Mouse (Mus musculus): ENCODE results near the gene Bhlha9.

The Bhlha9 gene

DNA sequence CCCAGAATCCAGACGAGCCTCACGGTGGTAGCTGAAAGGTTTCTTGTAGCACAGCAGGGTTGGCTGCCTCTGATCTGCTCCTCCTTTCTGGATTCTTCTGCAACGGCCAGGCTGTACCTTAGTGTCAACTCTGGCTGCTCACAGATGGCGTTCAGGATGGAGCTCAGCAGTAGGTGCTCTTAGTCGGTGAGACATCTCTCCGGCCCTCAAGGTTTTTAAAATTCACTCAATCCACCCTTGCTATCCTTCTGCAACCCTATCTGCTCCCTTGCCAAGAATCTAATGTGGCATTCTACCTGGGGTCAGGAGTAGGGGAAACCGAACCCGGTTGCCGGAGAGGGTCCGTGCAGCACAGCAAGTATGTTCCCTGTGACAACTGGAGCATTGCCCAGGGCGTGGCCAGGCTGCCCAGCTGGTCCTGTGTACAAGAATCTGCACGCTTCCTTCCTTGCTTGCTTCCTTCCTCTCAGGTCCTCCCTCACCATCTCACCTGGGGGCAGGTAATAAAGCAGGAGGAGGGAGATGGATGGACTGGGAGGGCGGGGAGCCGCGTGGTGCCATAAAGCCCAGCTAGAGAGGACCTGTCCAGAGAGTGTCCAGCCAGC lies at the start of gene Bhlha9:
Bhlha9 (plus strand) TSS at position 600 of the 605 bp plus-strand sequence.
- DNase-seq = no peak

DNA sequence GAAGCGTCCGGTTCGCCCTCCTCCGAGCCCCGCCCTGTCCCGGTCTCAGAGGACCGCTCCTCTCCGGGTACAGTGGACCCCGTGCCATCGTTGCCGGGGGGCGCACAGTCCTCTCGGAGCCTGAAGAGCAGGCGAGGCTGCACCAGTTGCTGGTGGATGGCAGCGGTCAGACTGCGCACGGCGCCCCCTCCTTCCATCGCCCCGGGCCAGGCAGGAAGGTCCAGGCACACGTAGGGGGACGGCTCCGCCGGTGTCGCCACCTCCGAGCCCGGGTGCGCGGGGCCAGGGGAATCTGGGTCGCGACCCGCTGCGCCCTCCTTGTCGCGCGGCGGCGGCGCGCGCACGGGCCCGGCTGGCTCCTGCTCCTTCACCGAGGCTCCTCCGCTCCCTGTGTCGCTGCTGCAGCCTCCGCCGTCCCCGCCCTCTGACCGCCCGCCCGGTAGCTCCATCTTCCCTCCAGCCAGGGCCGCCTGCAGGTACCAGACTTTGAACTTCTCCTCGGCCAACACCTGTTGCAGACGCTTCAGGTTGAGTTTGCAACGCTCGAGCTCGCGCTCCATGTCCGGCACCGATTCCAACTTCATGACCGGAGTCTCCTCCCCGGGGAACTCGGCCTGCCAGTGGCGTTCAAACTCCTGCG lies 49.6 kb upstream of the Bhlha9 start:
- DNase-seq = peak; percentile 13 to 22

DNA sequence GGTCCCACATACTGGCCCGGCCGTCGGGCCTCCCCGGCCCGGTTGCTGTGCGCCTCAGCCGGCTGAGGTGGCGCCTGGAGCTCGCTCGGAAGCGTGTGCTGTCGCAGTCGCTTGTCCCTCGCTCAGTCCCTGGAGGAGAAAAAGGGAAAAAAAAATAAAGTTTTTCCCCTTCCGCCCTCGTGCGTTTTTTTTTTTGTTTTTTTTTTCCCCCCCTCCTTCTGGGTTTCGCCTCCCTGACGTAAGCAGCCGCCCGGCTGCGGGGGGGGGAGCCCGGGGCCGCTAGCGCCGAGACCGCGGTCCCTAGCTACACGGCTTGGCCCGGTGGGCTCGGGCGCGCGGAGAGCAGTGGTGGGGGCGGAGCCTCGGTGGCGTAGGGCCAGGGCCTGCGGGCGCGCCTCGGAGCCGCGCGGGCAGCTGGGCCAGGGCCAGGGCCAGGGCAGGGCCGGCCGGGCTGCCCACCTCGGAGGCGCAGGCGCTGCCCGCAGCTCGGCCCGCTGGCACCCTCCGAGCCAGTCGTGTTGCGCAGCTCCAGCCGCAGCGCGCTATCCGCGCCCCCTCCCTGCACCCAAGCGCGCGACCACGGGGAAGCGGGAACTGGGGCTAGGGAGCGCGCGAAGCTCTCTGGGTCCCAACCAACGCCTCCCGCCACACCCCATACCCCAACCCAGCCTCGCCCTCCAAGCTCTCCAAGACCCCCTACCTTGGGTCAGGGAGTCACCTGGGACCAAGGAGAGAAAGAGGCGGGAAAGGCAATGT lies 48.9 kb upstream of the Bhlha9 start:
- peak; percentile 24 to 47 for DNase-seq

DNA sequence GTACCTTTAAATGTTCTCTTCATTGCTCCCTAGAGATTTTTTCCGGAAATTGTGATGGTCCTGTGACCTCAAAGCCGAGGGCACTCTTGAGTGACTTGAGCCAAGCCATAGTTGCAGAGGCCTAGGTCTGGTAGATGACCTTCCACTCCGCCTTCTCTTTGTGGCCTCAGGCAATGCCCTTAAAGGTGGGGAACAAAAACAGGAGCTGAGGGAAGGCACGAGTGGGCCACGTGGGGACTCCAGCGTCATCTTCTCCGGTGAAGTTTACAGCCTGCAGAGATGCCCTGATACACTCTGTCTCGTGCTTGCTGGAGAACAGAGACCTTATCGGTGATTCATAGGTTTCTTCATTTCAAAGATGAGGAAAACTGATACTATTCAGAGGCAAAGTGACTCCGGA lies 48.2 kb upstream of the Bhlha9 start:
- no peak for DNase-seq

DNA sequence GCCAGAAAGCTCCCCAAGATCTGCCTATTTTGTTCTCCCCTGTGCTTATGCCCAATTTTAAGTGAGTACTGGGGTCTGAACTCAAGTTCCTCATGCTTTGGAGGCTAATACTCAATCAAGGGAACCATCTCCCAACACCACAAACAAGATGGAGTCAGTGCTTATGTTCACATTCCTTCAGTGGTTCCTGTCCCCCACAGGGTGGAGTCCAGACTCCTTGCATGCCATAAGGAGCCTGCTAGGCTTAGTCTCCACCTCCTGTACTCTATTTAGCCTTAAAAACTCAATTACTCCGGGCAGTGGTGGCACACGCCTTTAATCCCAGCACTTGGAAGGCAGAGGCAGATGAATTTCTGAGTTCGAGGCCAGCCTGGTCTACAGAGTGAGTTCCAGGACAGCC lies 47.4 kb upstream of the Bhlha9 start:
- no peak for DNase-seq

DNA sequence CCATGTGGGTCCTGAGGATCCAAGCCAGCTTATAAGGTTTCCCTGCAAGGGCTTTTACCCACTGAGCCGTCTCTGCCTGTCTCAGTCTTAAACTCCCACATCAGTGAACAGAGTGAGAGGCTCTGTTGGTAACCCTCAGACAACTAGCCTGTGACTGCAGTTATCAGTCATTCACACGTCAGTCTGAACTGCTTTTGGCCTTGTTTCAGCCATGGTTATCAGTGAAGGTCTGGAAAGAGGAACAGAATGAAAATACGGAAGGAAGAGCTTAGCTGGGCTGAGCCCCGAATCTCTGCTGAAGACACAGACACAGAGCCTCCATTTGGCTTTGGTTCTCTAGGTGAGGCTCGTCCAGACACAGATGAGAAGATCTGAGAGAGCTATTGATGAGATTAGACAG lies 43.7 kb upstream of the Bhlha9 start:
- DNase-seq = no peak

DNA sequence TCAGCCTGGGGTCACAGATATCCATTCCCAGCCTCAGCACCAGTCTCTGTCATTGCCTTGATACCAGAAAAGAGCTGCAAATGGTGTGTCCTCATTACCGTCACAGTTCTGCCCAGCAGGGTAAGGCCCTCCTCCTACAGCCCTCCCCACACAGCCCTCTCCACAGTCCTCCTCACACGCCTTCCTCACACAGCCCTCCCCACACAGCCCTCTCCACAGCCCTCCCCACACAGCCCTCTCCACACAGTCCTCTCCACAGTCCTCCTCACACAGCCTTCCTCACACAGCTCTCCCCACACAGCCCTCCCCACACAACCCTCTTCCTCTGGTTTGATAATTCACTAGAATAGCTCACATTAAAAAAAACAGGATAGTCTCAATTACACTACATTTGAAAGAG lies 42.2 kb upstream of the Bhlha9 start:
- no peak for DNase-seq

DNA sequence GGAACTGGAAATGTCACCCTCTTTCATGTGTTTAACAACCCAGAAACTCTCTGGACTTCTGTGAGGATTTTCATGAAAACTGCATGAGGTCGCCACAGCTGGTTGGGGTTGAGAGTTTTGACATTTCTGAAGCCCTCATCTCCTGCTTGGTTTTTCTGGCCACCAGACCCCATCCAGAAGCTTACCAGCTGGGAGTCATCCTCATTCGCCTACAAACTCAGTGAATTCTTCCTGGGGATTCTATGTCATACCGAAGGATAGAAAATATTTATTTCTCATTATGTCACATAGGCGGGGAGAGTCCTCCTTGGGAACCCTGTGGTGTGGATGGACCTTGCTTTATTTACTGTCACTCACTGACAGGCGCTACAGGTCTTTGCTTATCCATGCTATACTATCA lies 41.8 kb upstream of the Bhlha9 start:
- DNase-seq = no peak

DNA sequence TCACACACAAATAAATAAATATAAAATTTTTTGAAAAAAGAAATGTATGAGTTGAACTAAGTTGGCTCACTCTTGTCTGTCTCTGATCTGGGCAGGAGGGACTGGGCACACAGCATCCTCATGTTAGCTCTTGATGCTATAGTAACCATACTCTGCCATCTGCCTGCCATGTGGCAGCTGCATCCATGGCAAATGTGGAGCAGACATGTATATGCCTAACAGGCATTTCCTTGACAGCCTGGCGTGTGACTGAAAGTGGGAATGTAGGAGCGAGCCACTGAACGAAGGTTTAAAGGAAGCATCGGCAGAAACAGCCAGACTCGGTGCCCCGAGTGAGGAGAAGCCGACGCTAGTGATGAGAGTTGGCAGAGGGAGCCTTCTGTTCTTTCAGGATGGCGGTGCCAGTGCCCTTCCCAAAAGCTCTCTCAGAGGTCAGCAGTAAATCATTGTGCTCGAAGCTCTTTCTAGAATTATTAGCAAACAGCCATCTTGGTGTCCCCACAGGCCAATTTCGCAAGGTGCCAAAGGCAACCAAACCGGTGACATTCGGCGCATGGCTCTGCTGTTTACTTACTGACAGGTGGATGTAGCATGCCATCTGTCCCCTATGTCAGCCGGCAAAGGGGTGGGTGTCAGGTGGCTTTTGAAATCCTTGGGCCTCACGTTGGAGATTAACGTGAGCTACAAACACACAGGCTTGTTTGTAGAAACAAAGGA lies 32.8 kb upstream of the Bhlha9 start:
- DNase-seq = no peak

DNA sequence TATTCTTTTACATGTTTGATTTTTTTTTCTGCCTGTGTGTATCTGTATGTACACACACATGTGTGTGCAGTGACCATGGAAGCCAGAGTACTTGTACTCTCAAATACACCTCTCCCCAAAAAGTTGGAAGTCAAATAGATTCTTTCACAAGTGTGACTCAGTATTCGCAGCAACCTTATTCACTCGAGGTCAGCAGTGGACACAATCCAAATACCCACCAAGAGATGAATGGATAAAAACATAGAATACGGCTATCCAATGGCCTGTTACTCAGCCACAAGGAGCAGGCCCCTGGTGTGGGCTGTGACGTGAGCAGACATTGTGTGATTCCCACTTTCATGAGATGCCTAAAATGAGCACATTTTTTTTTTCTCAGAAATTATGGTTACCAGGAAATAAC lies 32.0 kb upstream of the Bhlha9 start:
- no peak for DNase-seq

DNA sequence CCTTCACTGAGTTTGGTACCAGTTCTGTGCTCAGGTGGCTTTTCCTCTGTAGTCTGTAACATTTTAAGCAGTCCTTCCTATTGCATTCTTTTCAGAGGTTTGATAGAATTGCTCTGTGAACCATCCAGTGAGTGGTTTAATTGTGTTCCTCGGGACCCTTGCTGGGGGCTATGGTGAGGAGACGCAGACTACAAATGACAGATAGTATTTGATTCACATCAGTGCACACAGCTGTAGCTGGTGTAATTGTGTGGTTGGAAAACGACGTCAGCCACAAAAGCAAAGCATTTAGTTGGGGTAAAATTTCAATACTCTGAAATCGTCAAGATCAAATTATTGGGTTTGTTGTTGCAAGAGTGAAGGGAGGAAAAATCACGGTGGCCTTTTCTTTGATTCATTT lies 28.0 kb upstream of the Bhlha9 start:
- DNase-seq = no peak

DNA sequence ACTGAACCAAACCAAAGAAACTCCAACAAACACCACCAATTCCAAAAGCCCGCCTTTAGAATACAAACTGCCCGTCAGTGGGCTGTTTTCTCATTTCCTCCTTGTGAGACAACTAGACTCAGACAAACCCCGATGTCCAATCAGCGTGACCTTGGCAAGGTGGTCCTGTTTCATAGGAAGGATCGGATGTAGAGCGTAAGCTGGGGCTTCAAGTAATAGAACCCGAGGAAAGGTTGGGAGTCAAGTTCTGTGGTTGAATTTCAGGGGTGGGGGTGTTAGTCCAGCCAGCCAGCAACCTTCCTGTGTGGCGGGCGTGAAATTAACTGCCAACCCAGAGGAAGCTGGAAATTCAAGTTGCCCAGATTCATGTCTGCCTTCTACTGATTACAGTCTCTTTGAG lies 27.2 kb upstream of the Bhlha9 start:
- DNase-seq = no peak

DNA sequence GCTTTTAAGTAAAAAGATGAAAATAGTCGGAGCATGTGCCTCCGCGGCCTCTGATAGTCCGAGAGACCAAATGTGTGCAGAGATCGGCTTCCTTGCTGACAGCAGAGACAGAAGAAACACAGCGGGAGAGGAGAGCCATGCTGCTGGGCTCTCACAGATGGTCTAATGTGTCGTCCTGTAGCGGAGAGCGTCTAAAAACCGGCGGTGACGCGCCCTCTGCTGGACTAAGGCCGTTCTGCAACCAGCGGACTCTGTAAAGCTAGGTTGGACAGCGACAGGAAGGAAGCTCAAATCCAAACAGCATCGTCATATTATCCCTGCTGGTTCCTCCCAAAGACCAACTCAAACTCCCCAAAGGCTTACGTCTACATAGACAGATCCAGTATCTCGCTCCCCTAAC lies 26.3 kb upstream of the Bhlha9 start:
- peak; percentile 78 to 84 for DNase-seq

DNA sequence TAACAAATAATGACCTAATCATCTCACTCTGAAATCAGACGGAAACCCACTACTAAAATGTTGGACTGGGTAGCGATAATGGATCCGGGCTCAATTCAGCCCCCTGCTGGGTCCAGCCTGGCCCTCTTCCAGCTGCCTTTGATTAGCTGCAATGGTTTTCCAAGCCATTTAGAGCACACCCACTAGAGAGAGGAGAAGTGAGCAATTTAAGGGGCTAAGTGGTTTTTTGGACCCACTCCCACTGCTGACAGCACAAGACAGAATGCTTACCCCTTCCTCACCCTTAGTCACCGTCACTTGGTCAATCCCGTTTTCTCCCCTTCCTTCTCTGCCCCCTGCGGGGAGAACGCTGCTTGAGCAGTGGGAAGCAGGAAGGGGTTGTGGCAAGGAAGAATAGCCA lies 25.2 kb upstream of the Bhlha9 start:
- no peak for DNase-seq

DNA sequence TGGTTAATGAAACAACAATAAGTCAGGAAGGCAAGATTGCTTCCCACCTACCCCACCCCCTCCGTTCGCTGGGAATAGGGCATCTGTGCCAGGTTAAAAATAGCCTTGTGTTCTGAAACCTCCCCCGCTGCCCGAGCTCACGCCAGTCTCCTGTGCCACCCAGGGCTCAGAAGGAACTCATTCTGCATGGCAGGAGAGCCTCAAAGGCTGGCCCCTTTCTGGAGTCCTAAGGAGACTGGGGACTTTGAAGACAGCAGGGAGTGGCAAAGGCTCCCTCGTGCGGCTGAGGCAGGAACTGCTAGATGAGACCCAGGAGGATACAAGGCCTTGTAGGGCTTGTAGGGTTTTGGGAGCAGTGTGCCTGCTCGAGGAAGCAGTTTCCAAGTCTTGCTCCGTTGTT lies 24.8 kb upstream of the Bhlha9 start:
- DNase-seq = peak; percentile 67 to 70

DNA sequence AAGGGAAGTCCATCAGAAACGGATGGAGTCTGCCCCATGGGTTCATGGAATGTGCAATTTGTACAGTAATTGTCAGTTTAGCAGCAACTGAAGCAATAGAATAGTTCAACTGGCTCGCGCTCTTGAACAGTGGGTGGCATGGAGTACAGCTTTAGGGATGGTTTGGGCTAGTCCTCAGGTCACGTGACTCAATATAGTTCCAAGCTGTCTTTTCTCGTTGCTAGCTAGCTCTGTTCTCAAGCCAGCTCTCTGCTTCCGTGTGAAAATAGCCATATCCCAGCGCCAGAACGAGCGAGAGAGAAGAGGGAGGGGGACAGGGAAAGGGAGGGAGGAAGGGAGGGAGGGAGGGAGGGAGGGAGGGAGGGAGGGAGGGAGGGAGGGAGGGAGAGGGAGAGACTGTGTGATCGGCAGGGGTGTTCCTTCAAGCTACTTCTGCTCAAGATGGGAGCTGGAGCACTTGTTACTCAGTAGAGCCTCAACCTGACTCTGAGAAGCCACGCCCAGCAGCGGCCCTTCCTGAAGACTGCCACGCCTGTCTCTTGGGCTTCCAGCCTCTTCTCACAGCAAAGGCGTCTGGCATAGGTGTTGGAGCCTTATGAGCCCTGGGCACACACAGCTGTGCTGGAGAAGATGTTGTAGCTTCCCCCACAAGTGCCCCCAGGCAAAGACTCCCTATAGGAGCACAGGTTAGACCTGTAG lies 21.3 kb upstream of the Bhlha9 start:
- DNase-seq = no peak

DNA sequence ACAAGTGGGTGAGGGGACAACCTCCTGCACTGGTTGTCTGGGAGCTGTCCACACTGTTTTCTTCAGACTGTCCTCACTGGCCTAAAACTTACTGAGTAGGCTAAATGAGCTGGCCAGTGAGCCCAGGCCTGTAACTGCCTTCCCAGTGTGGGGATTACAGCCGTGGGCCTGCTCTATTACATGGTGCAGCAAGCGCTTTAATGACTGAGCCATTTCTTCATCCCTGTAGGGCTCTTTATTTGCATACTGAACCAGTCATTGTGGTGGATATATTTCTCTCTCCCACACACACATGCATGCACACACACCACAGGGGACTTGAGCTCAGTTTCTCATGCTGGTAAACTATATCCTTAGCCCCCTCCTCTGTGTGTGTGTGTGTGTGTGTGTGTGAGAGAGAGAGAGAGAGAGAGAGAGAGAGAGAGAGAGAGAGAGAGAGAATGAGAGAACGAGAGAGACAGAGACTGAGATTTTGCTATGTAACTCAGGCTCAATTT lies 19.4 kb upstream of the Bhlha9 start:
- DNase-seq = no peak

DNA sequence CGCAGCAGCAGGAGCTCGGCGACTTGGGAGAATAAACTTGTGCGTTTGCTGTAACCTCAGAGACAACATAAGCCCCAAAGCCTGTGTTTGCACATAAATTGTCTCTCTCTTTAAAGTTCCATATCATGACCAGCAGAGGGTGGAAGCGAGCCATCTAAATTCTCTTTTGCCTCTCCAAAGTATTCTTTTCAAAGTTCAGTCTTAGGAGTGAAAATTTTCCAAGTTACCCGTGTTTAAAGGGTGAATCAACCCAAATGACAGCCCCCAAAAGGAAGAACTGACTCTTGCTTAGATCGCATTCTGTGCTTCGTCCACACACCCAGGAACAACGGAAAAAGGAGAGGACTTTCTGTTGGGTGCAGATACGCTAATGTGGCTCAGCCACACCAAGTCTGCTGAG lies 17.2 kb upstream of the Bhlha9 start:
- DNase-seq = peak in 1 of 2 experiments; percentile 5

DNA sequence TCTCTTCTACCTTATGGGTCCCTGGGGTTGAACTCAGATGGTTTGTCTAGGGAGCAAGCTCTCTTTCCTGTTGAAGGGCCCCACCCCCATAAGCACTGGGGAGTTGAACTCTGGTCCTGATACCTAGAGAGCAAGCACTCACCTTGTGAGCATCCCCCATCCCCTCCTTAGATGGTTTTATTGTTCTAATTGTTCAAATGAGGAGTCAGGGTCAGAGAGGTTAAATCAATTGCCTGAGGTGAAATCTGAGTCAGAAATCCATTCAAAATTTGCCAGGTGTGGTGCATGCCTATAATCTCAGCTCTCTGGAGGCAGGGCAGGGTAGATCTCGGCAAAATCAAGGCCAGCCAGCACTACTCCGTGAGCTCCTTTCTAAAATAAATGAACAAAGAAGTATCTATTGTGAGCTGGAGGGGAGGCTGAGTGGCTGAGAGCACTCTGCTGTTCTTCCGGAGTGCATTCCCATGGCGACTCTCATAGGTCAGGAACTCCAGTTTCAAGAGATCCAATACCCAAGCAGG lies 14.8 kb upstream of the Bhlha9 start:
- no peak for DNase-seq

DNA sequence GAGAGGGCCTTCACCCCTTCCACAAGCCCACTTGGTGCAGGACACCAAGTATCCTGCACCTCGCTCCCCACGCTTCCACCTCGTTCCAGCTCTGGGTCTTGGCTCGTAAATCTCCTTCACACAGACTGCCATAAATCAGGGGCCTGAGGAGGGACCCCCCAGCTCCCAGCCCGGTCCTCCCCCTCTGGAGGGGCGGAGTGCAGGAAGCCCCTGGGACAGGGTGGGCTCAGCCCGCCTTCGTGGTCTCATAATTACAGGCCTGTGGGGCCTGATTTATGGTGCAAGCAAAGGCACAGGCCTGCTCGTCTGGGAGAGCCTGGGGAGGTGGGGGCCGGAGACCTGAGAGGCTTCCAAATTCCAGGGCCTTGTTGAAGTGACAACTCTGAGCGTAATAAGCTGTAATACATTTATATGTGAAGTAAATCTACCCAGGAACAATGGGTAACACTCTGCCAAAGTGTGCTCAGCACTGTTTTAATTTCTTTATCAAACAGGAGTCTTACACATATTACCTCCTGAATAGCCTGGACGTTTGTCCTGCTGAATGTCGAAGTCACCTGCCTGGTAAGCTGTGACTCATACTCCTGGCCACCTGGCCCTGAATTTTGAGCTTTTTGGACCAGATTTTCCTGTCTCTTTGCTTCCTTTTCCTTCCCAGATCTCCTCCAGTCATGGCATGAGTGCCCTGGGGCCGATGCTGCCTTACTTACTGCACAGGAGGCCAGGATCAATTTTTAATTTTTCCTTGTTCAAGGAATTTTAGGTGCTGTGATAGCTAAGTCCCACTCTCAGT lies 12.9 kb upstream of the Bhlha9 start:
- DNase-seq = no peak

DNA sequence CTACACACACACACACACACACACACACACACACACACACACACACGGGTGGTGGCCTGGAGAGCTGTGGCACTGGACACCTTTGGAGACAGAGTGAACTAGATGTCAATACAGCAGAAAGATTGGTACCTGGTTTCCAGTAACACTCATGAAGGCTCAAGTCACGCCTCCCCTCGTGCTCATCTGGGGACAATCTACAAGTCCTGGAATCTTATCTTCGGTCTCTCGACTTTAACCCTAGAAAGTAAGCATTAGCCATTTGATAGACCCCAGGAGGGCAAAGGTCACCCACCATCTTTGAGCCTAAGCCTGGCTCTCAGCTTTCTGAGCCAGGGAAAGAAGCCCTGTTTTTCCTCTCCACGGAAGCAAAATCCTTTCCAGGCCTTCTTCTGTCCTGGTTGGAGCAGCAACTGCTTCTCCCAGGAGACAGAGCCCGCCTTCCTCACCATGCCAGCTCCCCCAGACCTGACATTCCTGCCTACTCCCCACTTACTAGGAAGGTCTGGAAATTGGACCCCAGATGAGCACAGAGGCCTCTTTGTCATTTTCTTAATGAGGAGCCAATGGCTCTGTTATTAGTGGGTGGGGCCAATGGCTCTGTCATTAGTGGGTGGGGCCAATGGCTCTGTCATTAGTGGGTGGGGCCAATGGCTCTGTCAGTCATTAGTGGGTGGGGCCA lies 10.3 kb upstream of the Bhlha9 start:
- DNase-seq = no peak

Measured in thymus, postnatal 36 days (tissue).